27 mouse cellular contexts compared by ENCODE assay signal in the genomic region with DNA sequence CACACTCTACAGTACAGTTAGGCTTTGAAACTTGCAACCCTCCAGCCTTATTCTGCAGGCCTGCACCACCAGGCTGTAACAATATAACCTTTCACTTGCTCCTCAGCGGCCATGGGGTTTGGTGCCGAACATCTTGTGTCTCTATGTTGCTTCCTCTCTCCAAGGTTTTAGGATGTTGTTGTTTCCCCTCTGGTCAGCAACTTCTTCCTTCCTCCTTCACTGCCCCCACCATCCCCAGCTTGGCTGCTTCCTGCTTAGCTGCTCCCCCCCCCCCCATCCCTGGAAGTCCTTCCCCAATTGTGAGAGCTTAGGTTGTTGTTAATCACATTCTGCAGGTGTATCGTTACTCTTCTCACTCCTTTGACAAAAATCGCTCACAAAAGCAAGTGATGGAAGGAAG. TPM values are rescaled to one million over a fixed set of nuclear protein-coding genes. Genes with fewer than 3 reads are reported as not detected.
DNase-seq lines count a peak whose midpoint lies in the region; ATAC-seq lines count a peak whose summit lies in the region.
"Had no signal": no experiment of that assay in that cellular context is flagged by ENCODE, and none has a peak within 500 bp of the region (broad histone marks: within the 10 kb centered on the region; RNA-seq: fewer than 3 reads in every experiment).

No protein-coding gene starts in this region.

- 59% methylated on average over 4 of the region's 4 CpGs for WGBS in heart, embryonic 12.5 days
- 64% methylated on average over 4 of the region's 4 CpGs for WGBS in kidney, embryonic 15.5 days

- H3K9me3 ChIP-seq in heart, embryonic 12.5 days (replicated peaks) = no peaks in the 10 kb centered on the region
- no peaks in the 10 kb centered on the region for H3K9me3 ChIP-seq in kidney, embryonic 15.5 days (replicated peaks)
- H3K9me3 ChIP-seq: embryonic facial prominence, embryonic 10.5 days; embryonic facial prominence, embryonic 12.5 days; forebrain, embryonic 13.5 days; forebrain, embryonic 15.5 days; G1E had no signal

- no peaks in the 10 kb centered on the region for H3K4me1 ChIP-seq in heart, embryonic 12.5 days (replicated peaks)
- H3K4me1 ChIP-seq in kidney, embryonic 15.5 days = no peaks in the 10 kb centered on the region
- H3K4me1 ChIP-seq: embryonic facial prominence, embryonic 10.5 days; embryonic facial prominence, embryonic 12.5 days; forebrain, embryonic 13.5 days; forebrain, embryonic 15.5 days had no signal

- H3K4me3 ChIP-seq in heart, embryonic 12.5 days = no peak overlapping the region
- no peak overlapping the region for H3K4me3 ChIP-seq in kidney, embryonic 15.5 days (replicated peaks)
- H3K4me3 ChIP-seq: embryonic facial prominence, embryonic 10.5 days; embryonic facial prominence, embryonic 12.5 days; forebrain, embryonic 13.5 days; forebrain, embryonic 15.5 days had no signal

- peaks cover 6% of the 10 kb centered on the region; the same call in 1 of the 2 replicates for H3K27me3 ChIP-seq in heart, embryonic 12.5 days (replicated peaks)
- 0 out of 2 replicates have a peak, but pooled peaks cover 3% of the 10 kb centered on the region for H3K27me3 ChIP-seq in kidney, embryonic 15.5 days
- H3K27me3 ChIP-seq: embryonic facial prominence, embryonic 12.5 days; forebrain, embryonic 13.5 days; forebrain, embryonic 15.5 days had no signal

- peak; percentile 92 for DNase-seq in heart, adult 11 months
- peak; percentile 68 for DNase-seq in testis, postnatal 14 days (ENCODE audit: low spot score)
- no peak for DNase-seq in testis, postnatal 10 days (ENCODE audit: low spot score)
- DNase-seq: adrenal gland, adult 2 months; adrenal gland, postnatal 10 days; adrenal gland, postnatal 25 days; B cell, adult 2 months; cerebellum, adult 11-12 months; cerebellum, adult 2 months; cerebellum, adult 9-10 months; cerebellum, postnatal 10 days; cerebellum, postnatal 25 days; forebrain, postnatal 0 days had no signal

- ATAC-seq in heart, embryonic 12.5 days (ENCODE audit: insufficient number of reproducible peaks, low FRiP score) = no peak
- ATAC-seq in granulocyte monocyte progenitor cell, adult 5-6 weeks (replicated peaks; ENCODE audit: poor library complexity, severe bottlenecking) = peak; percentile 40; the same call in 1 of the 2 replicates
- ATAC-seq in kidney, embryonic 15.5 days (replicated peaks; ENCODE audit: low FRiP score) = no peak
- ATAC-seq: CD4-positive, CD25-positive, alpha-beta regulatory T cell, adult 4 months; forebrain, embryonic 13.5 days; forebrain, embryonic 15.5 days; forebrain, postnatal 0 days; Patski had no signal

- no peak overlapping the region for H3K9ac ChIP-seq in heart, embryonic 12.5 days
- no peak overlapping the region for H3K9ac ChIP-seq in kidney, embryonic 15.5 days
- H3K9ac ChIP-seq: embryonic facial prominence, embryonic 12.5 days; forebrain, embryonic 13.5 days; forebrain, embryonic 15.5 days; forebrain, postnatal 0 days had no signal

- no peaks in the 10 kb centered on the region for H3K36me3 ChIP-seq in heart, embryonic 12.5 days
- H3K36me3 ChIP-seq in kidney, embryonic 15.5 days = no peaks in the 10 kb centered on the region
- H3K36me3 ChIP-seq: embryonic facial prominence, embryonic 10.5 days; embryonic facial prominence, embryonic 12.5 days; forebrain, embryonic 15.5 days; G1E had no signal

- no peak overlapping the region for H3K4me2 ChIP-seq in heart, embryonic 12.5 days
- no peak overlapping the region for H3K4me2 ChIP-seq in kidney, embryonic 15.5 days
- H3K4me2 ChIP-seq: embryonic facial prominence, embryonic 12.5 days; forebrain, embryonic 13.5 days; forebrain, embryonic 15.5 days had no signal

- no peak overlapping the region for H3K27ac ChIP-seq in heart, embryonic 12.5 days (ENCODE audit: poor library complexity, severe bottlenecking)
- H3K27ac ChIP-seq in kidney, embryonic 15.5 days = no peak overlapping the region
- H3K27ac ChIP-seq: embryonic facial prominence, embryonic 10.5 days; embryonic facial prominence, embryonic 12.5 days; forebrain, embryonic 13.5 days; forebrain, embryonic 15.5 days had no signal

RNA-seq across cellular contexts. Expression of a gene that starts 14.6 kb away (rescaled TPM):
- 1.00 TPM in 1 of 2 replicates, not detected in the other for polyA plus RNA-seq in heart, embryonic 12.5 days (2016; fragmentation: Nextera tagmentation; extraction: Ambion mirVana)
- 2.2 TPM in 1 of 2 replicates, not detected in the other for total RNA-seq in granulocyte monocyte progenitor cell, adult 5-6 weeks (2014; fragmentation: Nextera tagmentation)
- total RNA-seq in granulocyte monocyte progenitor cell, adult 5-6 weeks (2017) = not detected in 2 replicates
- 12.8 and 14.4 TPM in 2 replicates for polyA plus RNA-seq in kidney, embryonic 15.5 days (2015; fragmentation: Nextera tagmentation; extraction: Ambion mirVana)
- total RNA-seq: adrenal gland, postnatal 25 days; CH12.LX; forebrain, postnatal 0 days; G1E had no signal
- polyA plus RNA-seq: CD4-positive, CD25-positive, alpha-beta regulatory T cell, adult 4 months; cerebellum, adult 2 months; cortical plate, adult 2 months; embryonic facial prominence, embryonic 10.5 days; embryonic facial prominence, embryonic 12.5 days; embryonic facial prominence, embryonic 14.5 days; forebrain, embryonic 11.5 days; forebrain, embryonic 15.5 days; forebrain, postnatal 0 days; G1E had no signal

RNA-seq across cellular contexts. Expression of a gene that starts 26.8 kb away (rescaled TPM):
- 10.1 and 10.9 TPM in 2 replicates for polyA plus RNA-seq in heart, embryonic 12.5 days (2016; fragmentation: Nextera tagmentation; extraction: Ambion mirVana)
- total RNA-seq in granulocyte monocyte progenitor cell, adult 5-6 weeks (2014; fragmentation: Nextera tagmentation) = 7.0 and 8.6 TPM in 2 replicates
- 3.7 and 3.8 TPM in 2 replicates for total RNA-seq in granulocyte monocyte progenitor cell, adult 5-6 weeks (2017)
- polyA plus RNA-seq in kidney, embryonic 15.5 days (2015; fragmentation: Nextera tagmentation; extraction: Ambion mirVana) = 11.7 and 16.0 TPM in 2 replicates

RNA-seq across cellular contexts. Expression of a gene that starts 43.9 kb away (rescaled TPM):
- 30.5 and 31.6 TPM in 2 replicates for polyA plus RNA-seq in heart, embryonic 12.5 days (2016; fragmentation: Nextera tagmentation; extraction: Ambion mirVana)
- total RNA-seq in granulocyte monocyte progenitor cell, adult 5-6 weeks (2014; fragmentation: Nextera tagmentation) = 3.8 and 14.9 TPM in 2 replicates
- 3.6 and 3.9 TPM in 2 replicates for total RNA-seq in granulocyte monocyte progenitor cell, adult 5-6 weeks (2017)
- 12.8 and 20.1 TPM in 2 replicates for polyA plus RNA-seq in kidney, embryonic 15.5 days (2015; fragmentation: Nextera tagmentation; extraction: Ambion mirVana)

RNA-seq across cellular contexts. Expression of a gene that starts 44.0 kb away (rescaled TPM):
- 9.3 and 12.7 TPM in 2 replicates for polyA plus RNA-seq in heart, embryonic 12.5 days (2016; fragmentation: Nextera tagmentation; extraction: Ambion mirVana)
- total RNA-seq in granulocyte monocyte progenitor cell, adult 5-6 weeks (2014; fragmentation: Nextera tagmentation) = 7.3 and 15.8 TPM in 2 replicates
- total RNA-seq in granulocyte monocyte progenitor cell, adult 5-6 weeks (2017) = 2.8 and 9.2 TPM in 2 replicates
- polyA plus RNA-seq in kidney, embryonic 15.5 days (2015; fragmentation: Nextera tagmentation; extraction: Ambion mirVana) = 14.1 and 18.6 TPM in 2 replicates

RNA-seq across cellular contexts. Expression of a gene that starts 49.9 kb away (rescaled TPM):
- 0.06 and 0.23 TPM in 2 replicates for polyA plus RNA-seq in heart, embryonic 12.5 days (2016; fragmentation: Nextera tagmentation; extraction: Ambion mirVana)
- total RNA-seq in granulocyte monocyte progenitor cell, adult 5-6 weeks (2014; fragmentation: Nextera tagmentation) = not detected in 2 replicates
- total RNA-seq in granulocyte monocyte progenitor cell, adult 5-6 weeks (2017) = 0.56 and 0.57 TPM in 2 replicates
- 3.6 and 4.8 TPM in 2 replicates for polyA plus RNA-seq in kidney, embryonic 15.5 days (2015; fragmentation: Nextera tagmentation; extraction: Ambion mirVana)
- total RNA-seq: adrenal gland, adult 2 months; adrenal gland, postnatal 10 days; adrenal gland, postnatal 25 days; forebrain, postnatal 0 days had no signal
- polyA plus RNA-seq: adrenal gland, adult 2 months; CD4-positive, CD25-positive, alpha-beta regulatory T cell, adult 4 months; G1E; Patski had no signal
